Mouse (Mus musculus) heart, adult 18-20 months (tissue): ENCODE measurements around the gene Tk1. TPM values are rescaled to one million over a fixed set of nuclear protein-coding genes. Genes with fewer than 3 reads are reported as not detected.

Experiments
- DNase-seq, 2 experiments: peaks; one replicate each; pipeline ENCODE4 v3.0.0; 2021 to 2022; ENCODE audit warnings: mixed read lengths in 1 of 2
- total RNA-seq, 2 experiments: library from RNA; stranded (reverse); gene quantifications; 2 replicates each; pipeline ENCODE4 v1.2.3; 2021

Tk1 gene
- total RNA-seq, 2 experiments from 2014 or later = 1.4 to 1.7 TPM

- DNase-seq = no peak
Measured at GRCm38 (mm10) chr11:117768725-117769682, 56.9 kb downstream of the Tk1 start.

DNA sequence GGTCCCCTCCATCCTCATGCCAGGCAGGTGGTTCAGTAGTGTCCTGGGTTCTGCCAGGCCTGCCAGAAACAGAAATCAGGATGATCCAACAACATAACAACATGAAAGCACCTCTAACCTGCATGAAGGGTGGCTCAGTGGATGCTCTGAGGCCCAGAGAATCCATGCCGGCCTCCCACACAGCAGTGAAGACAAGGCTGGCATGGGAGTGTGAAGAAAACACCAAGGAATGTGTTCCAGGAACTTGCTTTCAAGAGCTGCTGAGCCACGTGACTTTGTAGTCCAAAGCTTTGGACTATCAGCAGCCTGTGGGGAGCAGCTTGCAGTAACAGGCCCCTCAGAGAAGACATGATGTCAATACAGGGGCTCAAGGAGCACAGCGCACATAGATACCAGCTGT lies 59.6 kb downstream of the Tk1 start:
- DNase-seq = no peak

Other genes with a start within 250 kb of the Tk1 start
- gene Tnrc6c, start 171.8 kb downstream of the Tk1 start, total RNA-seq = 10 to 100 TPM; 28.1 to 32.0 TPM
- gene Tmc8, start 44.0 kb downstream of the Tk1 start, total RNA-seq = 1 to 10 TPM; 4.6 to 5.6 TPM
- 10 to 100 TPM; 11.6 to 16.4 TPM for gene Tmc6, start 43.9 kb downstream of the Tk1 start, total RNA-seq
- not detected for gene 6030468B19Rik, start 28.4 kb downstream of the Tk1 start, total RNA-seq
- gene Gm20708, start 16.4 kb downstream of the Tk1 start, total RNA-seq = 1 to 10 TPM in 1 of 2 experiments, under 1 TPM in 1; 0.87 to 1.4 TPM
- 100 to 1,000 TPM; 112 TPM for gene Syngr2, start 16.4 kb downstream of the Tk1 start, total RNA-seq
- 1 to 10 TPM; 3.9 to 5.5 TPM for gene Afmid, start 168 bp downstream of the Tk1 start, total RNA-seq
- gene Birc5, start 23.2 kb upstream of the Tk1 start, total RNA-seq = under 1 TPM; 0.23 to 0.84 TPM
- gene Tmem235, start 34.7 kb upstream of the Tk1 start, total RNA-seq = not detected
- gene Tha1, start 47.4 kb upstream of the Tk1 start, total RNA-seq = 10 to 100 TPM; 10.6 to 10.8 TPM
- 1 to 10 TPM; 3.2 to 3.5 TPM for gene Socs3, start 144.0 kb upstream of the Tk1 start, total RNA-seq
- 10 to 100 TPM; 17.0 to 18.8 TPM for gene Pgs1, start 160.2 kb upstream of the Tk1 start, total RNA-seq